8 mouse cellular contexts compared by ENCODE assay signal in genomic region chr14:11553679-11554305, GRCm38 (mm10). TPM values are rescaled to one million over a fixed set of nuclear protein-coding genes. Genes with fewer than 3 reads are reported as not detected.
DNase-seq lines count a peak whose midpoint lies in the region; ATAC-seq and TF ChIP-seq lines count a peak whose summit lies in the region.

No protein-coding gene starts in this region.

- POLR2A ChIA-PET in Patski (lab: Charles Lee) = no interaction called here

- peak overlapping the region; percentile 87 for H3K4me3 ChIP-seq in kidney, embryonic 16.5 days (ENCODE audit: low read length)
- peak overlapping the region; percentile 78 for H3K4me3 ChIP-seq in embryonic facial prominence, embryonic 14.5 days (ENCODE audit: low read depth, low read length)
- peak overlapping the region; percentile 78 for H3K4me3 ChIP-seq in intestine, embryonic 14.5 days (ENCODE audit: low read depth, low read length)
- peak overlapping the region; percentile 83 for H3K4me3 ChIP-seq in midbrain, embryonic 13.5 days (replicated peaks)

- no peaks in the 10 kb centered on the region for H3K9me3 ChIP-seq in kidney, embryonic 16.5 days (ENCODE audit: low read length)
- H3K9me3 ChIP-seq in embryonic facial prominence, embryonic 14.5 days (ENCODE audit: control insufficient read depth, low read length) = no peaks in the 10 kb centered on the region
- no peaks in the 10 kb centered on the region for H3K9me3 ChIP-seq in intestine, embryonic 14.5 days (ENCODE audit: control insufficient read depth, low read length)
- H3K9me3 ChIP-seq in midbrain, embryonic 13.5 days = no peaks in the 10 kb centered on the region

- CTCF ChIA-PET in Patski (lab: Charles Lee) = interaction anchor here (1.3 kb wide), 1 partner anchor 89 kb away, joined by 4 read pairs; no protein-coding TSS in a partner anchor

- peak overlapping the region; percentile 97 for H3K9ac ChIP-seq in kidney, embryonic 16.5 days (replicated peaks; ENCODE audit: low read length)
- peak overlapping the region; percentile 90 for H3K9ac ChIP-seq in embryonic facial prominence, embryonic 14.5 days (ENCODE audit: low read depth, low read length)
- peak overlapping the region; percentile 92 for H3K9ac ChIP-seq in intestine, embryonic 14.5 days (ENCODE audit: low read length)
- H3K9ac ChIP-seq in midbrain, embryonic 13.5 days (replicated peaks) = peak overlapping the region; percentile 83

- H3K4me1 ChIP-seq in kidney, embryonic 16.5 days (ENCODE audit: insufficient read depth, low read length) = peaks cover 31% of the 10 kb centered on the region
- H3K4me1 ChIP-seq in embryonic facial prominence, embryonic 14.5 days (ENCODE audit: control insufficient read depth, insufficient read depth, low read length) = peaks cover 12% of the 10 kb centered on the region; the same call in 1 of the 2 replicates
- peaks cover 20% of the 10 kb centered on the region for H3K4me1 ChIP-seq in intestine, embryonic 14.5 days (replicated peaks; ENCODE audit: control insufficient read depth, insufficient read depth, low read length)
- H3K4me1 ChIP-seq in midbrain, embryonic 13.5 days (replicated peaks) = peaks cover 22% of the 10 kb centered on the region

- H3K27ac ChIP-seq in kidney, embryonic 16.5 days (ENCODE audit: low read length) = peak overlapping the region; percentile 99
- peak overlapping the region; percentile 99 for H3K27ac ChIP-seq in embryonic facial prominence, embryonic 14.5 days (replicated peaks; ENCODE audit: low read depth, low read length)
- H3K27ac ChIP-seq in intestine, embryonic 14.5 days (ENCODE audit: low read depth) = peak overlapping the region; percentile 98
- peak overlapping the region; percentile 96 for H3K27ac ChIP-seq in midbrain, embryonic 13.5 days

- in situ Hi-C loops in Patski (cut with MboI; ENCODE audit: low pct_unique_long_range_greater_than_20kb) = loop anchor here (10.0 kb wide), 2 partner anchors 111 to 381 kb away; no protein-coding TSS in a partner anchor

- ATAC-seq in kidney, embryonic 16.5 days (ENCODE audit: low FRiP score, low TSS enrichment) = peak; percentile 61; the same call in 1 of the 2 replicates
- ATAC-seq in Patski = peak; percentile 41
- peak; percentile 56 for ATAC-seq in embryonic facial prominence, embryonic 14.5 days (ENCODE audit: low read depth)
- peak; percentile 50 for ATAC-seq in intestine, embryonic 14.5 days (replicated peaks; ENCODE audit: low FRiP score, low TSS enrichment, low read depth)
- ATAC-seq in midbrain, embryonic 13.5 days = peak; percentile 69

- no peak for DNase-seq in kidney, postnatal 10 days
- DNase-seq in Patski (ENCODE audit: low read depth, low spot score) = no peak
- peak; percentile 54 for DNase-seq in embryonic facial prominence, embryonic 14.5 days (ENCODE audit: low spot score)
- peak; percentile 92 for DNase-seq in intestine, embryonic 14.5 days (ENCODE audit: low spot score)
- no peak for DNase-seq in embryo, embryonic 11 days
- no peak for DNase-seq in urinary bladder, postnatal 4 days (ENCODE audit: low spot score in 2 of 2)

- peak overlapping the region; percentile 94 for H3K4me2 ChIP-seq in kidney, embryonic 16.5 days (replicated peaks; ENCODE audit: low read depth, low read length)
- peak overlapping the region; percentile 91 for H3K4me2 ChIP-seq in embryonic facial prominence, embryonic 14.5 days (ENCODE audit: low read depth, low read length)
- peak overlapping the region; percentile 95 for H3K4me2 ChIP-seq in intestine, embryonic 14.5 days (ENCODE audit: low read length)
- peak overlapping the region; percentile 86 for H3K4me2 ChIP-seq in midbrain, embryonic 13.5 days (replicated peaks)

- H3K36me3 ChIP-seq in kidney, embryonic 16.5 days (ENCODE audit: insufficient read depth, low read length) = no peaks in the 10 kb centered on the region
- no peaks in the 10 kb centered on the region for H3K36me3 ChIP-seq in embryonic facial prominence, embryonic 14.5 days (ENCODE audit: control insufficient read depth, insufficient read depth, low read length)
- H3K36me3 ChIP-seq in intestine, embryonic 14.5 days (ENCODE audit: control insufficient read depth, insufficient read depth, low read length) = no peaks in the 10 kb centered on the region
- no peaks in the 10 kb centered on the region for H3K36me3 ChIP-seq in midbrain, embryonic 13.5 days

- H3K27me3 ChIP-seq in kidney, embryonic 16.5 days (ENCODE audit: insufficient read depth, low read length) = no peaks in the 10 kb centered on the region
- no peaks in the 10 kb centered on the region for H3K27me3 ChIP-seq in Patski
- no peaks in the 10 kb centered on the region for H3K27me3 ChIP-seq in embryonic facial prominence, embryonic 14.5 days (replicated peaks; ENCODE audit: control insufficient read depth, insufficient read depth, low read length)
- H3K27me3 ChIP-seq in intestine, embryonic 14.5 days (replicated peaks; ENCODE audit: control insufficient read depth, insufficient read depth, low read length) = no peaks in the 10 kb centered on the region
- 0 out of 2 replicates have a peak, but pooled peaks cover 5% of the 10 kb centered on the region for H3K27me3 ChIP-seq in midbrain, embryonic 13.5 days

- TF ChIP-seq CTCF in Patski (IDR thresholded peaks at IDR 0.05) = no peak

- WGBS in kidney, embryonic 16.5 days = under 1% methylated on average over 57 of the region's 57 CpGs
- WGBS in embryonic facial prominence, embryonic 14.5 days = 0% methylated on average over 26 of the region's 57 CpGs
- WGBS in intestine, embryonic 14.5 days = under 1% methylated on average over 57 of the region's 57 CpGs
- under 1% methylated on average over 57 of the region's 57 CpGs for WGBS in midbrain, embryonic 13.5 days

RNA-seq across cellular contexts. Expression of gene Ptprg, which starts 0.5 kb away (rescaled TPM):
- 38.7 and 42.2 TPM in 2 replicates for polyA plus RNA-seq in kidney, embryonic 16.5 days (2015; fragmentation: Nextera tagmentation; extraction: Ambion mirVana)
- 40.1 TPM for polyA plus RNA-seq in Patski (2021)
- polyA plus RNA-seq in embryonic facial prominence, embryonic 14.5 days (2014; fragmentation: Nextera tagmentation; extraction: Ambion mirVana) = 23.5 and 28.2 TPM in 2 replicates
- 25.1 and 25.8 TPM in 2 replicates for polyA plus RNA-seq in intestine, embryonic 14.5 days (2014; fragmentation: Nextera tagmentation; extraction: Ambion mirVana)
- polyA plus RNA-seq in midbrain, embryonic 13.5 days (2015; fragmentation: Nextera tagmentation; extraction: Ambion mirVana) = 41.0 and 45.4 TPM in 2 replicates

Comparison
In these comparisons a context has a peak if more than half of its experiments do, and no peak if none do; other contexts are left out.
1. DNase-seq: peak in embryonic facial prominence, embryonic 14.5 days (single experiment) and intestine, embryonic 14.5 days (single experiment); none in kidney, postnatal 10 days (single experiment), Patski (single experiment), embryo, embryonic 11 days (single experiment) and urinary bladder, postnatal 4 days (0 of 2).
2. Peak in every context shown above with its lines, with median percentiles within 50 percentile points of each other: ATAC-seq, H3K27ac ChIP-seq, H3K4me2 ChIP-seq, H3K4me3 ChIP-seq and H3K9ac ChIP-seq.